Mouse (Mus musculus) heart, postnatal 0 days (tissue): Measurements from ENCODE around the gene Mri1. TPM values are rescaled to one million over a fixed set of nuclear protein-coding genes. Genes with fewer than 3 reads are reported as not detected.

Experiments used
- ATAC-seq: fragments of 200-750 bp; cut with Nextera tagmentation; 2 replicates; pipeline ENCODE4 v1.8.0; 2017; ENCODE audit warnings: low read depth, moderate number of reproducible peaks, moderate library complexity; ENCODE audit not compliant: insufficient read depth
- DNase-seq: peaks from one replicate; pipeline ENCODE4 v3.0.0-alpha.2; 2016; ENCODE audit warnings: low spot score
- H3K27ac ChIP-seq: fragments of 300-500 bp; sonication (generic); 2 replicates; pipeline ENCODE4 v1.5.1; 2014; ENCODE audit warnings: low read depth, mild to moderate bottlenecking
- H3K27me3 ChIP-seq: fragments of 300-500 bp; sonication (generic); 2 replicates; pipeline ENCODE4 v1.6.1; 2014; ENCODE audit warnings: low read length, mixed read lengths; ENCODE audit not compliant: control insufficient read depth, insufficient read depth
- H3K36me3 ChIP-seq: fragments of 300-500 bp; sonication (generic); replicated peaks from 2 replicates; pipeline ENCODE4 v1.6.1; 2014; ENCODE audit warnings: low read length, mixed read lengths; ENCODE audit not compliant: control insufficient read depth, insufficient read depth
- H3K4me1 ChIP-seq: fragments of 300-500 bp; sonication (generic); 2 replicates; pipeline ENCODE4 v1.6.1; 2014; ENCODE audit warnings: antibody characterized with exemption; ENCODE audit not compliant: control insufficient read depth, insufficient read depth
- H3K4me2 ChIP-seq: fragments of 300-500 bp; sonication (generic); 2 replicates; pipeline ENCODE4 v1.6.1; 2014; ENCODE audit warnings: low read depth, mild to moderate bottlenecking, low read length, moderate library complexity
- H3K4me3 ChIP-seq: fragments of 300-500 bp; sonication (generic); 2 replicates; pipeline ENCODE4 v1.5.1; 2014; ENCODE audit warnings: low read depth, low read length
- H3K9ac ChIP-seq: fragments of 300-500 bp; sonication (generic); replicated peaks from 2 replicates; pipeline ENCODE4 v1.6.1; 2014; ENCODE audit warnings: low read depth, low read length, mixed read lengths
- H3K9me3 ChIP-seq: fragments of 300-500 bp; sonication (generic); replicated peaks from 2 replicates; pipeline ENCODE4 v1.6.1; 2016; ENCODE audit warnings: low read length; ENCODE audit not compliant: control insufficient read depth
- CTCF ChIP-seq: IDR thresholded peaks from 2 replicates; pipeline ENCODE4 v1.5.1; 2016; ENCODE audit warnings: antibody characterized with exemption, control low read depth, low read depth
- EP300 ChIP-seq: IDR thresholded peaks from 2 replicates; pipeline ENCODE4 v1.6.1; 2016; ENCODE audit warnings: antibody characterized with exemption, low read depth
- WGBS: fragments of 180-500 bp; shearing (Covaris S2); extraction: QIAGEN DNeasy Blood & Tissue Kit; methylation state at CpG from one replicate; pipeline ENCODE4 v1.1.7; 2014; 5-methylcytosine and 5-hydroxymethylcytosine counted together
- polyA plus RNA-seq: library from polyadenylated mRNA; unstranded; fragments of >200 nt; fragmentation: Nextera tagmentation; extraction: Ambion mirVana; gene quantifications from 2 replicates; pipeline ENCODE4 v1.2.1, GENCODE M21; 2015
- total RNA-seq: library from RNA; depleted of rRNA; stranded (reverse); fragments of >200 nt; gene quantifications from 2 replicates; pipeline ENCODE4 v1.2.3, GENCODE M21; 2014; ENCODE audit warnings: low replicate concordance

The Mri1 gene
- total and polyA plus RNA-seq, 2 experiments from 2014 or later: 25.8 to 39.2 TPM

DNA sequence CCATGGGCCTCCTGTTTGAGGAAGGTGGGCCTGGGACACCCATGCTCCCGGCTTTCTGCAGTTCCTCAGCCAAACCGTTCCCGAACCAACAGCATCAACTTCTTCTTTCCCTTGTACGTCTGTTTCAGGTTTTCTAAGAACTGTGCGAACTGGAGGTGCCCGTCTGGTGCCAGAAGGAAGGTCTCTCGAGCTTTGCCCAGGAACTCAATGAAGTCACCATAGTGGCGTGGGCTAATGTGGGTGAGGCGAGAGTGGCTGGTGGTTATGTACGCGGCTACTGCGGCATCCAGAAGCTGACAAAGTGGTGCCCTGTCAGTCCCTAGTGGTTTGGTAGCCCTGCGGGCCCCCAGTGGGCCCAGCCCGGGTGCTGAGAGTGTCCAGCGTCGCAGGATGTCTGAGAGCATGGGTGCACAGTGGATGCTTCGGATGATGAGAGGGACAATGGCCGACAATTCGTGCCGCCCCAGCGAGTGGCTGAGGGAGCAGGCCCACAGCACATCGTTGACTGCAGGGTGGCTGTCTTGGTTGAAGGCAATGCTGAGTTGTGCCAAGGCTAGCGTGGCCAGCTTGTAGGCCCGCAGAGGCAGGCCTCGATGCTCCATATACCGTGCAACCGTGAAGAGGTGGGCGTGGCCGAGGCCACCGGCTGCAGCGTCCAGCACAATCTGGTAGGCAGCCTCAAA is 45.1 kb downstream of the Mri1 start:
- TF ChIP-seq EP300 (no peak), CTCF (no peak)
- no peak for DNase-seq
- H3K36me3 ChIP-seq: peaks cover 86% of the 10 kb centered on the region
- no peak overlapping the region for H3K4me3 ChIP-seq
- H3K9ac ChIP-seq: no peak overlapping the region
- peaks cover 21% of the 10 kb centered on the region; the same call in 1 of the 2 replicates for H3K4me1 ChIP-seq
- no peaks in the 10 kb centered on the region for H3K9me3 ChIP-seq
- H3K27ac ChIP-seq: 0 out of 2 replicates have a peak overlapping the region, but pooled peaks have one; percentile 63
- H3K4me2 ChIP-seq: no peak overlapping the region
- ATAC-seq: no peak
- H3K27me3 ChIP-seq: no peaks in the 10 kb centered on the region
- WGBS: 89% methylated on average over 31 of the region's 31 CpGs

- ATAC-seq (peak; percentile 54; the same call in 1 of the 2 replicates), DNase-seq (no peak)
- TF ChIP-seq EP300 (no peak), CTCF (no peak)
- no peak overlapping the region for H3K4me3 ChIP-seq
- H3K4me1 ChIP-seq: peaks cover 21% of the 10 kb centered on the region; the same call in 1 of the 2 replicates
- WGBS: 47% methylated on average over 3 of the region's 3 CpGs
- no peak overlapping the region for H3K4me2 ChIP-seq
- peak overlapping the region; percentile 63 for H3K27ac ChIP-seq
- H3K9ac ChIP-seq: no peak overlapping the region
- no peaks in the 10 kb centered on the region for H3K27me3 ChIP-seq
- H3K36me3 ChIP-seq: peaks cover 83% of the 10 kb centered on the region
- H3K9me3 ChIP-seq: no peaks in the 10 kb centered on the region
Measured at GRCm38 (mm10) chr8:84211202-84211601, 45.9 kb downstream of the Mri1 start.

DNA sequence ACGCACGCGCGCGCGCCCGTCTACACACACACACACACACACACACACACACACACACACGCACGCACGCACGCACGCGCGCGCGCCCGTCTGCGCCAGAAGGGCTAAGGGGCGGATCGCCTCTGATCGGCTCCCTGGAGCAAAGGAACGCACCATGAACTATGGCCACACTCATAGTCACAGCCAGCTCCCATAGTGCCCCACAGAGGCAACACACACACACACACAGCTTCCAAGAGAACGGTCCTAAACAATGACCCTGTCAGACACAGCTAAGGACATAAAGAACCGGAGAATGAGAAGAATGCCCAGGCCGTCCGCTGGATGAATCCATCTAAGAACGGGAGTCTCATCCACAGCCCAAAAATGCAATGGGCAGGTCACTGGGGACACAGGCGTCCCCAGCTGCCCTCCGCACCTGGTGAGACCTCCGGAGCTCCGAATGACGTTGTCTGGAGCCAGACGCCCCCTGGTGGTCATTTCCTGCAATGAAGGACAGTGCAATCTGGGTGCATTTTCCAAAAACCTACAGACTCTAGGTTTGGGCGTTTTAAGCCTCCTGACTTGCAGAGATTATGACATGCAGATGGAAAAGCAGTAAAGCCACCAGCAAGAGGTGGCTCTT is 46.8 kb downstream of the Mri1 start:
- DNase-seq (peak; percentile 61), ATAC-seq (peak; percentile 45)
- Histone ChIP-seq H3K4me2 (0 out of 2 replicates have a peak overlapping the region, but pooled peaks have one; percentile 10), H3K27me3 (no peaks in the 10 kb centered on the region), H3K4me3 (no peak overlapping the region), H3K9me3 (no peaks in the 10 kb centered on the region), H3K27ac (peak overlapping the region; percentile 63; the same call in 1 of the 2 replicates), H3K4me1 (peaks cover 21% of the 10 kb centered on the region; the same call in 1 of the 2 replicates), H3K36me3 (peaks cover 84% of the 10 kb centered on the region), H3K9ac (no peak overlapping the region)
- WGBS: 54% methylated on average over 34 of the region's 34 CpGs
- TF ChIP-seq EP300 (peak; percentile 34; the same call in 1 of the 2 replicates), CTCF (peak; percentile 87)

GRCm38 (mm10) chr8:84208381-84209380 is 48.4 kb downstream of the Mri1 start:
- peaks cover 26% of the 10 kb centered on the region for H3K4me1 ChIP-seq
- H3K9me3 ChIP-seq: no peaks in the 10 kb centered on the region
- no peak overlapping the region for H3K4me3 ChIP-seq
- H3K36me3 ChIP-seq: peaks cover 78% of the 10 kb centered on the region
- ATAC-seq (no peak), DNase-seq (no peak)
- no peaks in the 10 kb centered on the region for H3K27me3 ChIP-seq
- H3K9ac ChIP-seq: peak overlapping the region; percentile 8; the same call in 1 of the 2 replicates
- peak overlapping the region; percentile 76 for H3K27ac ChIP-seq
- 64% methylated on average over 17 of the region's 17 CpGs for WGBS
- H3K4me2 ChIP-seq: no peak overlapping the region
- no peak for TF ChIP-seq EP300
- TF ChIP-seq CTCF: no peak

DNA sequence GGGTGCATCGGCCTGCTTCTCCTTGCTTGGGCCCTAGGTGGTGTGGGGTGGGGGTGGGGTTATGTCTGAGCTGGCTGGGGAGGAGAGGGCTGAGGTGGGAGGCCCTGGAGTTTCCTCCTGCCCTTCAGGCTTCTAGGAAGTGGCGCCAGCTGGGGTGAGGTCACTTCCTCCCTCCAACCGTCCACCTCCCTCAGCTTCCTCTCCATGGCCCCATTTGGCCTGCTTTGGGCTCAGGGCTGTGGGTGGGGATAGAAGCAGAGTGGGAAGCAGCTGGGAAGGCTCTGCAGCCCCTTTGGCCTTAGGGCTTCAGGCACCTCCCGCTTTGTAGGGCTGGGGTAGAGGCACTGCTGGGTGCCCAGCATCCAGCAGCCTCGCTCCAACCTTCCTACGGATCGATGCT is 49.3 kb downstream of the Mri1 start:
- DNase-seq (peak; percentile 75), ATAC-seq (peak; percentile 8; the same call in 1 of the 2 replicates)
- H3K4me3 ChIP-seq: no peak overlapping the region
- peak overlapping the region; percentile 76 for H3K27ac ChIP-seq
- peak overlapping the region; percentile 5; the same call in 1 of the 2 replicates for H3K4me2 ChIP-seq
- H3K9me3 ChIP-seq: no peaks in the 10 kb centered on the region
- peaks cover 70% of the 10 kb centered on the region for H3K36me3 ChIP-seq
- H3K9ac ChIP-seq: peak overlapping the region; percentile 8; the same call in 1 of the 2 replicates
- TF ChIP-seq CTCF (no peak), EP300 (peak; percentile 70; the same call in 1 of the 2 replicates)
- 56% methylated on average over 7 of the region's 7 CpGs for WGBS
- H3K4me1 ChIP-seq: peaks cover 30% of the 10 kb centered on the region
- no peaks in the 10 kb centered on the region for H3K27me3 ChIP-seq
